Mouse (Mus musculus) midbrain, embryonic 12.5 days (tissue): ENCODE data around the gene Cdkn2b. TPM values are rescaled to one million over a fixed set of nuclear protein-coding genes. Genes with fewer than 3 reads are reported as not detected.
A peak's percentile ranks its signal among the peaks of the same experiment; 100 is the strongest.

Source experiments
- ATAC-seq: fragments of 200-750 bp; cut with Nextera tagmentation; 2 replicates; pipeline ENCODE4 v1.8.0; 2017; ENCODE audit warnings: low read depth, moderate TSS enrichment, moderate library complexity; ENCODE audit not compliant: low FRiP score
- H3K27ac ChIP-seq: fragments of 300-500 bp; sonication (generic); replicated peaks from 2 replicates; pipeline ENCODE4 v1.5.1; 2016; ENCODE audit warnings: mild to moderate bottlenecking
- H3K27me3 ChIP-seq: fragments of 300-500 bp; sonication (generic); 2 replicates; pipeline ENCODE4 v1.6.1; 2016; ENCODE audit warnings: mild to moderate bottlenecking
- H3K36me3 ChIP-seq: fragments of 300-500 bp; sonication (generic); 2 replicates; pipeline ENCODE4 v1.6.1; 2016
- H3K4me1 ChIP-seq: fragments of 300-500 bp; sonication (generic); 2 replicates; pipeline ENCODE4 v1.6.1; 2016
- H3K4me2 ChIP-seq: fragments of 300-500 bp; sonication (generic); replicated peaks from 2 replicates; pipeline ENCODE4 v1.6.1; 2016; ENCODE audit warnings: mild to moderate bottlenecking, moderate library complexity
- H3K4me3 ChIP-seq: fragments of 300-500 bp; sonication (generic); 2 replicates; pipeline ENCODE4 v1.5.1; 2016; ENCODE audit warnings: mild to moderate bottlenecking
- H3K9ac ChIP-seq: fragments of 300-500 bp; sonication (generic); replicated peaks from 2 replicates; pipeline ENCODE4 v1.6.1; 2016; ENCODE audit warnings: mild to moderate bottlenecking, moderate library complexity
- H3K9me3 ChIP-seq: fragments of 300-500 bp; sonication (generic); 2 replicates; pipeline ENCODE4 v1.6.1; 2016; ENCODE audit warnings: mild to moderate bottlenecking
- WGBS: fragments of 180-500 bp; shearing (Covaris S2); methylation state at CpG from one replicate; pipeline ENCODE4 v1.1.7; 2016; 5-methylcytosine and 5-hydroxymethylcytosine counted together
- polyA plus RNA-seq: library from polyadenylated mRNA; unstranded; fragments of >200 nt; fragmentation: Nextera tagmentation; extraction: Ambion mirVana; gene quantifications from 2 replicates; pipeline ENCODE4 v1.2.1, GENCODE M21; 2016

Cdkn2b gene
- polyA plus RNA-seq, 1 experiment from 2014 or later = 0.79 TPM

- Histone ChIP-seq H3K36me3 (no peaks in the 10 kb centered on the region), H3K4me2 (no peak overlapping the region), H3K27me3 (peaks cover 80% of the 10 kb centered on the region), H3K9ac (no peak overlapping the region), H3K27ac (no peak overlapping the region), H3K9me3 (no peaks in the 10 kb centered on the region), H3K4me3 (no peak overlapping the region), H3K4me1 (0 out of 2 replicates have a peak, but pooled peaks cover 6% of the 10 kb centered on the region)
- no peak; the same call in 1 of the 2 replicates for ATAC-seq
- WGBS = under 1% methylated on average over 19 of the region's 20 CpGs
These were observed 37.8 kb downstream of the Cdkn2b start for GRCm38 (mm10) chr4:89272961-89273540.

DNA sequence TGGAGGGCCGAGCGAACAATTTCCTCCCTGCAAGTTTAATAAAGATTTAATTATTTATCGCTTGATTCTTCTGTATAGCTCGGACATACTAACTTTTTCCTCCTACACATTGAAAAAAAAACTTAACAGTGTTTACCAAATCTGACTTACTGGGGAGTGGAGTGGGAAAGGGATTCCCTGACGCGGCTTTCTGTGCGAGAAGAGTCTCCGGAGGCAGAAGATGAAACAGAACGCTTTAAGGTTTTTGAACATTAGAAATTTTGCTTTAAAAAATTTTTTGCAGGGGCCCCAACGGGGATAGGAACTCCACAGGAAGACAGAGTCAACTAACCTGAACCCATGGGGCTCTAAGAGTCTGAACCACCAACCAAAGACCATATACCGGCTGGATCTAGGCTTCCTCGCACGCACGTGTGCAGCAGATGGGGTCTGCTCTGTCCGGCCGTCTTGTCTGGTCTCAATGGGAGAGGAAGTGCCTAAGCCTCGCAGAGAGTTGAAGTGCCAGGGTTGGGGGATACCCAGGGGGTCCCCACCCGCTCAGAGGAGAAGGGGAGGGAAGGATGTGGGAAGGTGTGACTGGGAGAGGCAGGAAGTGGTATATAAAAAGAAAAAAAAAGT lies 38.6 kb downstream of the Cdkn2b start:
- Histone ChIP-seq H3K9ac (no peak overlapping the region), H3K9me3 (no peaks in the 10 kb centered on the region), H3K4me3 (no peak overlapping the region), H3K27ac (no peak overlapping the region), H3K4me2 (no peak overlapping the region), H3K4me1 (0 out of 2 replicates have a peak, but pooled peaks cover 6% of the 10 kb centered on the region), H3K27me3 (peaks cover 76% of the 10 kb centered on the region), H3K36me3 (no peaks in the 10 kb centered on the region)
- WGBS = 4% methylated on average over 18 of the region's 18 CpGs
- ATAC-seq = 0 out of 2 replicates have a peak, but pooled peaks have one; percentile 27

DNA sequence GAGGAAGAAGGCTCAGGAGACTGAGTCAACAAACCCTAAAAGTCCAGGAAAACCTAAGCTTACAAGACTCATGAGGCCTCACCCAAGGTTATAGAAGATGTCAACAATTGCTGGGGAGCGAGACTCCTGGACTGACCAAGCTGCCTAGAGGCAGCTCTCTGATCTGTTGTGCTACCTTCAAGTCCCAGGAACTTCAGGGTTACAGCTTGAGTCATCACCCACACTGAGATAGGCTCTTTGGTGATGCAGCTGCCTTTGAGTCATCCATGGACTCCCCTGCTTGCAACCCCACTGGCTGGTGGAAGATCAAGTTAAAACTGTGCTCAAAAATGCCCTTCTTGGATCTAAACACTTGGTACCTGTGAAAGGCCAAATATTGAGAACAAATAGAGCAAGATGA lies 53.1 kb downstream of the Cdkn2b start:
- Histone ChIP-seq H3K4me2 (no peak overlapping the region), H3K4me3 (no peak overlapping the region), H3K27me3 (no peaks in the 10 kb centered on the region), H3K36me3 (no peaks in the 10 kb centered on the region), H3K4me1 (no peaks in the 10 kb centered on the region), H3K9ac (no peak overlapping the region), H3K27ac (no peak overlapping the region), H3K9me3 (no peaks in the 10 kb centered on the region)
- 76% methylated on average over 1 of the region's 1 CpGs for WGBS
- ATAC-seq = no peak

Other genes starting within 250 kb of the Cdkn2b start
- gene Mtap, start 173.9 kb downstream of the Cdkn2b start, polyA plus RNA-seq = 52.2 and 57.6 TPM in 2 replicates
- gene Cdkn2a, start 16.4 kb downstream of the Cdkn2b start, polyA plus RNA-seq = not detected in 2 replicates